Mouse (Mus musculus) brain, embryonic 18.5 days (tissue): ENCODE results near the gene Trip13.

Experiments used
- DNase-seq: peaks from one replicate; pipeline ENCODE4 v3.0.0-alpha.2; 2012; ENCODE audit warnings: low read depth, low spot score

The Trip13 gene

DNA sequence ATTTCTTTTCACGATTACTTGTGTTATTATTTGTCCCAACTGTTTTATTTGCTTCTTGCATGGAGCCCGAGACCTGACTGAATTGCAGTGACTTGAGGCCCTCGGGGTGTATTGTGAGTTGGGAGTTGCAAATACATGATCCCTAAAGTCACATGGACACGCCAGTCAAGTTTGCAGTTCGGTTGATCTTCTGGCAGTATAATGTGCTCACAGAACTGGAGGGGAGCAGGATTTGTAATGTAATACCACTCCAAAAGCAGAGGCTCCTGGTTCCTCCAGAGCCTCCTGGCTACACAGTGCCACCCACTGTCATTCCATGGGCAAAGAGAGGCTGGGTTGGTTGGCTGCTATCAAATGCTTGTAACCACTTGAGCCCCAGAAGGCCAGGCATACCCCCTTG lies 51.0 kb downstream of the Trip13 start:
- no peak for DNase-seq

GRCm38 (mm10) chr13:73886066-73886465 lies 51.5 kb downstream of the Trip13 start:
- DNase-seq = no peak

DNA sequence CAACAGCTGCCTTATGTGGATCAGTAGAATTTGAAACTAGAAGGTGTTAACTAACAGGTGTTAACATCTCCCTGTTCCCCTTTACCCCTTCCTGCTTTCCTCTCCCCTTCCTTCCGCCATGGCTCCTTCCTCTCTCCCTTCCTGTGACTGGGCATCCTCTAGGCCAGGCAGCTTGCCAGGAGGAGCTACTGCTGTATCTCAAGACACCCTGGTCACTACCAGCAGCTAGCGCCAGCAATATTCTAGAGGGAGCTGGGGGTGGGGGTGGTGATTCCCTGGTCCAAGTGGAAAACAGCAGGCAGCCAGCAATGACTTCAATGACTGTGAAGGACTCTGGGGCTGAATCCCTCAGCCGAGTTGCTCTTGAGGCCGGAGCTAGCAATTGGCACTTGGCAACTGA lies 51.9 kb downstream of the Trip13 start:
- no peak for DNase-seq

- no peak for DNase-seq
These were observed 56.2 kb downstream of the Trip13 start for GRCm38 (mm10) chr13:73881347-73881746.

DNA sequence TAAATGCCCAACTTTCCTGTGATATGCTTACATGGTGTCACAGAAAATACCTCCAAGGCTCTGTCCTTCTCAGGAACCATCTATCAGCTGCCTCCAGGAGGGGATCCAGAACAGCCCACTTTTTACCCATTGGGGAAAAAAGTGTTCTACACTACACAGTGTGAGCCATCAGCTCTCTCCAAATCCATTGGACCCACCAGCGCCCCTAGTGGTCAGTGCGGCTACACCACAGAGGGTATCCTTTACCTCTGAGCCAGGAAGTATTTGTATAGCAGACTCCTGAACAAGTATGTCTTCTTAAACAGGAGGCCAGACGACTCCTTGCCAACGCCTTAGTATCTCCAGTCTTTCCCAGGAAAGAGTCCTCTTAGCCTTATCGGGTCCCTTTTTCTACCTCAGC lies 57.8 kb downstream of the Trip13 start:
- no peak for DNase-seq

GRCm38 (mm10) chr13:73872159-73872558 lies 65.4 kb downstream of the Trip13 start:
- DNase-seq = no peak
